Mouse (Mus musculus): Measurements from ENCODE around the gene Aldh18a1. TPM values are rescaled to one million over a fixed set of nuclear protein-coding genes. Genes with fewer than 3 reads are reported as not detected.
"Not testable (repeated sequence)": the region's sequence is repeated elsewhere in the genome, so short reads cannot be mapped to it uniquely, and the experiment has no call there.

The Aldh18a1 gene
- polyA plus RNA-seq, 1 experiment = 185 TPM

DNA sequence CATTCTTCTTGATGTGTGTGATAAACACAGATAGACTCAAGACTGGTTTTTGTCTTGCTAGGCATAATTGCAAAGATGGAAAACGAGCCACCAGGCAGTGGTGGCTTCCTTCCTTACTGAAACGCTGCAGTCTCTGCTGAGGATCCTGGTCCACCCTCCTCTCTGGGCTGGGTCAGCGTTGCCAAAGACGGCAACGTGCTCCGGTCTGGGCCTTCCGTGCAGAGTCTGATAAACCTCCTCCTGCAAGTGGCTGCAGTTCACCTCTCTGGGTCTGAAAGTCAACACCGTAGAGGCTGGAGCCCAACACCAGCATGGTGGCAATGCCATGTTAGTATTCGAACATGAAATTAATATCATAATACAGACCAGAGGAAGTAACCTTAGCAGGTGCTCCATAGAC lies 16.9 kb upstream of the Aldh18a1 start:
- Histone ChIP-seq H3K27me3 (ENCODE audit: control insufficient read depth, insufficient read depth, insufficient read length) (no peaks in the 10 kb centered on the region), H3K4me3 (no peak overlapping the region), H3K79me2 (ENCODE audit: control insufficient read depth, insufficient read depth) (no peaks in the 10 kb centered on the region), H3ac (ENCODE audit: control insufficient read depth, insufficient read length) (no peak overlapping the region), H3K36me3 (ENCODE audit: control insufficient read depth, insufficient read depth) (peaks cover 19% of the 10 kb centered on the region), H3K4me2 (ENCODE audit: low read depth) (no peak overlapping the region)
- TF ChIP-seq TCF3 (IDR thresholded peaks at IDR 0.05; ENCODE audit: insufficient read length, low read depth) (no peak), CEBPB (IDR thresholded peaks at IDR 0.05; ENCODE audit: insufficient read depth, poor library complexity, severe bottlenecking) (no peak), E2F4 (IDR thresholded peaks at IDR 0.05; ENCODE audit: insufficient read depth) (no peak), USF1 (IDR thresholded peaks at IDR 0.05; ENCODE audit: low read depth) (no peak), MYOD1 (IDR thresholded peaks at IDR 0.05; ENCODE audit: control insufficient read depth in 1 of 3, insufficient read length in 2 of 3, low read depth in 2 of 3) (no peak), TCF12 (IDR thresholded peaks at IDR 0.05; ENCODE audit: insufficient read depth, poor library complexity, severe bottlenecking) (no peak), REST (IDR thresholded peaks at IDR 0.05; ENCODE audit: insufficient read depth, insufficient read length) (no peak), SRF (IDR thresholded peaks at IDR 0.05; ENCODE audit: control insufficient read depth, insufficient read length, low read depth) (no peak), MAX (IDR thresholded peaks at IDR 0.05; ENCODE audit: low read depth) (no peak), MYOG (IDR thresholded peaks at IDR 0.05; ENCODE audit: control insufficient read depth in 1 of 3, insufficient read depth in 1 of 3, insufficient read length in 2 of 3, low read depth in 2 of 3) (no peak), POLR2A (IDR thresholded peaks at IDR 0.05; ENCODE audit: insufficient read length, low read depth) (no peak), POLR2AphosphoS2 (IDR thresholded peaks at IDR 0.05; ENCODE audit: insufficient read length, low read depth) (no peak)

- H3K79me2 ChIP-seq (ENCODE audit: control insufficient read depth, insufficient read depth) = no peaks in the 10 kb centered on the region
- no peak overlapping the region for H3ac ChIP-seq (ENCODE audit: control insufficient read depth, insufficient read length)
- TF ChIP-seq USF1 (IDR thresholded peaks at IDR 0.05; ENCODE audit: low read depth) (no peak), E2F4 (IDR thresholded peaks at IDR 0.05; ENCODE audit: insufficient read depth) (no peak), POLR2A (IDR thresholded peaks at IDR 0.05; ENCODE audit: insufficient read length, low read depth) (no peak), TCF3 (IDR thresholded peaks at IDR 0.05; ENCODE audit: insufficient read length, low read depth) (no peak), SRF (IDR thresholded peaks at IDR 0.05; ENCODE audit: control insufficient read depth, insufficient read length, low read depth) (no peak), MYOD1 (IDR thresholded peaks at IDR 0.05; ENCODE audit: control insufficient read depth in 1 of 3, insufficient read length in 2 of 3, low read depth in 2 of 3) (no peak), MYOG (IDR thresholded peaks at IDR 0.05; ENCODE audit: control insufficient read depth in 1 of 3, insufficient read depth in 1 of 3, insufficient read length in 2 of 3, low read depth in 2 of 3) (no peak), REST (IDR thresholded peaks at IDR 0.05; ENCODE audit: insufficient read depth, insufficient read length) (no peak), TCF12 (IDR thresholded peaks at IDR 0.05; ENCODE audit: insufficient read depth, poor library complexity, severe bottlenecking) (no peak), MAX (IDR thresholded peaks at IDR 0.05; ENCODE audit: low read depth) (no peak), CEBPB (IDR thresholded peaks at IDR 0.05; ENCODE audit: insufficient read depth, poor library complexity, severe bottlenecking) (no peak), POLR2AphosphoS2 (IDR thresholded peaks at IDR 0.05; ENCODE audit: insufficient read length, low read depth) (no peak)
- peaks cover 7% of the 10 kb centered on the region for H3K36me3 ChIP-seq (ENCODE audit: control insufficient read depth, insufficient read depth)
- H3K4me3 ChIP-seq = no peak overlapping the region
- no peaks in the 10 kb centered on the region for H3K27me3 ChIP-seq (ENCODE audit: control insufficient read depth, insufficient read depth, insufficient read length)
- H3K4me2 ChIP-seq (ENCODE audit: low read depth) = no peak overlapping the region
These were observed 13.6 kb upstream of the Aldh18a1 start for GRCm38 (mm10) chr19:40601870-40602269.

GRCm38 (mm10) chr19:40600846-40601245 lies 12.6 kb upstream of the Aldh18a1 start:
- H3K79me2 ChIP-seq (ENCODE audit: control insufficient read depth, insufficient read depth); H3K27me3 ChIP-seq (ENCODE audit: control insufficient read depth, insufficient read depth, insufficient read length); H3ac ChIP-seq (ENCODE audit: control insufficient read depth, insufficient read length); H3K4me2 ChIP-seq (ENCODE audit: low read depth); H3K4me3 ChIP-seq: not testable (repeated sequence)
- H3K36me3 ChIP-seq (ENCODE audit: control insufficient read depth, insufficient read depth) = peaks cover 12% of the 10 kb centered on the region

DNA sequence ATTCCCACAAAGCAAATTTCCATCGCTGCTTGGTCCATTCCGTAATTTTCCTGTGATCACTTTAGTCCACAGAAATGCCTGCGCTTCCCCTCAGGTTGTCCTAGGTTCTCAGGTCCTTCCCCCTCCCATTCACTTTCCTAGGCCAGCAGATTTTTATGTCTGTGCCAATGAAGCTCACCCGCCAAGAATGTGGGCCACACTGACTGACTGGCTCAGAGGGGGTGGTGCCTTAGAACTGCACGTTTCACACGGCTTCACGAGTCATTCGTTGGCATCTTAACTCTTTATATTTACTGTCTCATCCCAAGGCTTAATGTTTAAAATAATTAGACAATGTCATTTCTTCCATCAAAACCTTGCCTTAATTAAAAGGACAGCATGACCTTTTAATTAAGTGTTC lies 7.6 kb upstream of the Aldh18a1 start:
- no peak for TF ChIP-seq TCF12 (IDR thresholded peaks at IDR 0.05; ENCODE audit: insufficient read depth, poor library complexity, severe bottlenecking)
- TF ChIP-seq POLR2A (IDR thresholded peaks at IDR 0.05; ENCODE audit: insufficient read length, low read depth) = no peak
- TF ChIP-seq MYOG (IDR thresholded peaks at IDR 0.05; ENCODE audit: control insufficient read depth in 1 of 3, insufficient read depth in 1 of 3, insufficient read length in 2 of 3, low read depth in 2 of 3) = no peak
- TF ChIP-seq E2F4 (IDR thresholded peaks at IDR 0.05; ENCODE audit: insufficient read depth) = no peak
- TF ChIP-seq MYOD1 (IDR thresholded peaks at IDR 0.05; ENCODE audit: control insufficient read depth in 1 of 3, insufficient read length in 2 of 3, low read depth in 2 of 3) = no peak
- no peak for TF ChIP-seq USF1 (IDR thresholded peaks at IDR 0.05; ENCODE audit: low read depth)

GRCm38 (mm10) chr19:40595231-40595630 lies 7.0 kb upstream of the Aldh18a1 start:
- H3K36me3 ChIP-seq (ENCODE audit: control insufficient read depth, insufficient read depth) = peaks cover 5% of the 10 kb centered on the region
- no peak overlapping the region for H3K4me3 ChIP-seq
- no peak overlapping the region for H3ac ChIP-seq (ENCODE audit: control insufficient read depth, insufficient read length)
- no peak overlapping the region for H3K4me2 ChIP-seq (ENCODE audit: low read depth)
- no peak for TF ChIP-seq TCF12 (IDR thresholded peaks at IDR 0.05; ENCODE audit: insufficient read depth, poor library complexity, severe bottlenecking)
- no peak for TF ChIP-seq POLR2AphosphoS2 (IDR thresholded peaks at IDR 0.05; ENCODE audit: insufficient read length, low read depth)
- TF ChIP-seq MAX (IDR thresholded peaks at IDR 0.05; ENCODE audit: low read depth) = no peak
- no peak for TF ChIP-seq MYOD1 (IDR thresholded peaks at IDR 0.05; ENCODE audit: control insufficient read depth in 1 of 3, insufficient read length in 2 of 3, low read depth in 2 of 3)
- no peak for TF ChIP-seq POLR2A (IDR thresholded peaks at IDR 0.05; ENCODE audit: insufficient read length, low read depth)
- TF ChIP-seq REST (IDR thresholded peaks at IDR 0.05; ENCODE audit: insufficient read depth, insufficient read length) = no peak
- no peak for TF ChIP-seq CEBPB (IDR thresholded peaks at IDR 0.05; ENCODE audit: insufficient read depth, poor library complexity, severe bottlenecking)
- no peak for TF ChIP-seq USF1 (IDR thresholded peaks at IDR 0.05; ENCODE audit: low read depth)
- no peaks in the 10 kb centered on the region for H3K79me2 ChIP-seq (ENCODE audit: control insufficient read depth, insufficient read depth)
- no peaks in the 10 kb centered on the region for H3K27me3 ChIP-seq (ENCODE audit: control insufficient read depth, insufficient read depth, insufficient read length)

More for the DNA sequence above, 7.6 kb upstream of the Aldh18a1 start:
- Histone ChIP-seq H3ac (ENCODE audit: control insufficient read depth, insufficient read length) (no peak overlapping the region), H3K4me3 (no peak overlapping the region), H3K36me3 (ENCODE audit: control insufficient read depth, insufficient read depth) (peaks cover 5% of the 10 kb centered on the region), H3K79me2 (ENCODE audit: control insufficient read depth, insufficient read depth) (no peaks in the 10 kb centered on the region), H3K4me2 (ENCODE audit: low read depth) (no peak overlapping the region), H3K27me3 (ENCODE audit: control insufficient read depth, insufficient read depth, insufficient read length) (no peaks in the 10 kb centered on the region)
